Mouse (Mus musculus) thymus, adult 2 months (tissue): ENCODE data around the gene Cnih3.

Source experiments
- CTCF ChIP-seq: fragments of 200-500 bp; IDR thresholded peaks from 2 replicates; pipeline ENCODE4 v1.5.1; 2012; ENCODE audit warnings: mild to moderate bottlenecking, control low read depth, low read length, moderate library complexity, borderline replicate concordance; ENCODE audit not compliant: control insufficient read depth, poor library complexity, insufficient read depth; ENCODE audit errors: extremely low read depth
- POLR2A ChIP-seq: fragments of 200-500 bp; IDR thresholded peaks from 2 replicates; pipeline ENCODE4 v1.6.1; 2012; ENCODE audit warnings: mild to moderate bottlenecking, low read length, control low read depth, moderate library complexity; ENCODE audit not compliant: control insufficient read depth, poor library complexity, insufficient read depth; ENCODE audit errors: extremely low read depth

DNA sequence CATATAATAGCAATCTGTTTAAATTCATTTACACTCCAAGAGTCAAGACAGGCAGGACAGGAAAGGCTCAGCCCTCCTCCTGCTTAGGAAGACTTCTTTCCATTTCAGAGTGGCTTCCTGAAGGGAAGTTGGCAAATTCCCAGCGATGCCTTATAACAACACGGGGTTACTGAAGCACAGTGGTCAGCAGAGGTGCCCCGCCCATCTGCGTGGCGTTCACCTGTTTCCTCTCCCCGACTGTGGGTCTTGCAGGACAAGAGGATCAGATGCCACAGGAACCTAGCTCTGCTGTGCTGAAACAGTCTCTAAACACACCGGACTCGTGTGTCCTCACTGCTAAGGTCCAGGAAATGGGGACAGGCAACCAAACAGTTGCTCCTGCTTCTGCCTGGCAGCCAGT lies 152.9 kb downstream of the Cnih3 start:
- TF ChIP-seq POLR2A: no peak
- TF ChIP-seq CTCF: no peak
